Mouse (Mus musculus): Measurements from ENCODE around the gene Syt11. TPM values are rescaled to one million over a fixed set of nuclear protein-coding genes. Genes with fewer than 3 reads are reported as not detected.

Gene Syt11
- polyA plus RNA-seq, 1 experiment from 2014 or later, result 51.5 TPM

DNA sequence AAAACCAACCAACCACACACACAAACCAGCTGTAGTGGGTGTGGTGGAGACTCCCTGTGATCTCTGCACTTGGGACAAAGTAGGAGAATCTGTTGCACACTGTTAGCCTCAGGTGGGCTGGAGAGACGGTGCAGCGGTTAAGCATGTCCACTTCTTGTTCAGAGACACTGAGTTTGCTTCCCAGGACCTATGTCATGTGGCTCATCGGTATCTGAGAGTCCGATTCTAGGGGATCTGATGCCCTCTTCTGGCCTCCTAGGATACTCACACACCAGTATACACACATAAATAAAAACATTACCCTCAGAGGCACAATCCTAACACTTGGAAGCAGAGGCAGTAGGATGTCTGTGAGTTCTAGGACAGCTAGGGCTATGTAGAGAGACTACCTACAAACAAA lies 20.7 kb downstream of the Syt11 start:
- H3K27ac ChIP-seq (replicated peaks; ENCODE audit: low read depth, low read length), result no peak overlapping the region
- H3K4me1 ChIP-seq (ENCODE audit: control insufficient read depth, insufficient read depth, low read length), result no peaks in the 10 kb centered on the region
- no peak overlapping the region for H3K9ac ChIP-seq (replicated peaks; ENCODE audit: low read length)
- no peaks in the 10 kb centered on the region for H3K27me3 ChIP-seq (ENCODE audit: control insufficient read depth, insufficient read depth, low read length)
- no peak overlapping the region for H3K4me3 ChIP-seq (ENCODE audit: low read depth, low read length)
- H3K36me3 ChIP-seq (replicated peaks; ENCODE audit: control insufficient read depth, insufficient read depth, low read depth, low read length), result no peaks in the 10 kb centered on the region
- DNase-seq (ENCODE audit: low spot score) (no peak), ATAC-seq (replicated peaks; ENCODE audit: insufficient number of reproducible peaks, low FRiP score, low TSS enrichment, low read depth) (no peak)
- H3K9me3 ChIP-seq (replicated peaks; ENCODE audit: control insufficient read depth, low read length), result no peaks in the 10 kb centered on the region
- WGBS, result 77% methylated on average over 4 of the region's 4 CpGs
- no peak overlapping the region for H3K4me2 ChIP-seq (ENCODE audit: low read depth, low read length)

GRCm38 (mm10) chr3:88746871-88747231 lies 28.1 kb downstream of the Syt11 start:
- Histone ChIP-seq H3K36me3 (replicated peaks; ENCODE audit: control insufficient read depth, insufficient read depth, low read depth, low read length) (peaks cover 25% of the 10 kb centered on the region), H3K4me3 (ENCODE audit: low read depth, low read length) (no peak overlapping the region), H3K4me2 (ENCODE audit: low read depth, low read length) (no peak overlapping the region), H3K9me3 (replicated peaks; ENCODE audit: control insufficient read depth, low read length) (peaks cover 6% of the 10 kb centered on the region; the same call in 1 of the 2 replicates), H3K4me1 (ENCODE audit: control insufficient read depth, insufficient read depth, low read length) (no peaks in the 10 kb centered on the region), H3K9ac (replicated peaks; ENCODE audit: low read length) (no peak overlapping the region), H3K27me3 (ENCODE audit: control insufficient read depth, insufficient read depth, low read length) (no peaks in the 10 kb centered on the region), H3K27ac (replicated peaks; ENCODE audit: low read depth, low read length) (no peak overlapping the region)
- ATAC-seq (replicated peaks; ENCODE audit: insufficient number of reproducible peaks, low FRiP score, low TSS enrichment, low read depth) (no peak), DNase-seq (ENCODE audit: low spot score) (no peak)
- WGBS, result 95% methylated on average over 4 of the region's 4 CpGs

DNA sequence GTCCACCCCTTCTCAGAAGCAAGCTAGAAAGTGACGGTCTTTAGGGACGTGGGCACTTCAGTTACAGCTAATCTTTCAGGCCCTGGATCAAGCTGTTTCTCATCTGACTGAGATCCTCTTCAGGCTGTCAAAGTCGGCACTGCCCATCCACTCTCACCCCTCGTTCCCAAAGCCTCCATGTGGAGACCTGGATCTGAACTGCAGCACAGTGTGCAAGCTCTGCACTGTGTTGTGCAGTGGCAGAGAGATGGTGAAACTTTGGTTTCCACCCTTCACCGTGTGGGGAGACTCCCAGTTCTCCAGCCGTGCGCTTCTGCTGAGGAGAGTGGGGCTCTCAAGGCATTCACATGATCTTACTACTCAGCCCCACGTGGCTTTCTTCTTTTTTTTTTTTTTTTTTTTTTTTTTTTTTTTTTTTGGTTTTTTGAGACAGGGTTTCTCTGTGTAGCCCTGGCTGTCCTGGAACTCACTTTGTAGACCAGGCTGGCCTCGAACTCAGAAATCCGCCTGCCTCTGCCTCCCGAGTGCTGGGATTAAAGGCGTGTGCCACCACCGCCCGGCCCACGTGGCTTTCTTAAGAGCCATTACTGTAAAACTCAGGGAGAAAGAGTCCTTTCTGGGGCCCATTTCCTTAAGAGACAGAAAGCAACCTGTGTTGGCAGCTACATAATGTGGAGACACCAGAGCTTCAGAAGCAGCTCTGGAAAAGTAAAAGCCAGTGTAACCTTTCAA lies 28.7 kb downstream of the Syt11 start:
- Histone ChIP-seq H3K4me3 (ENCODE audit: low read depth, low read length) (no peak overlapping the region), H3K4me2 (ENCODE audit: low read depth, low read length) (no peak overlapping the region), H3K4me1 (ENCODE audit: control insufficient read depth, insufficient read depth, low read length) (no peaks in the 10 kb centered on the region), H3K27ac (replicated peaks; ENCODE audit: low read depth, low read length) (no peak overlapping the region), H3K9me3 (replicated peaks; ENCODE audit: control insufficient read depth, low read length) (peaks cover 6% of the 10 kb centered on the region; the same call in 1 of the 2 replicates), H3K9ac (replicated peaks; ENCODE audit: low read length) (no peak overlapping the region), H3K27me3 (ENCODE audit: control insufficient read depth, insufficient read depth, low read length) (no peaks in the 10 kb centered on the region), H3K36me3 (replicated peaks; ENCODE audit: control insufficient read depth, insufficient read depth, low read depth, low read length) (peaks cover 25% of the 10 kb centered on the region)
- ATAC-seq (replicated peaks; ENCODE audit: insufficient number of reproducible peaks, low FRiP score, low TSS enrichment, low read depth) (no peak), DNase-seq (ENCODE audit: low spot score) (no peak)
- 95% methylated on average over 15 of the region's 15 CpGs for WGBS

- no peak overlapping the region for H3K4me3 ChIP-seq (ENCODE audit: low read depth, low read length)
- ATAC-seq (replicated peaks; ENCODE audit: insufficient number of reproducible peaks, low FRiP score, low TSS enrichment, low read depth) (no peak), DNase-seq (ENCODE audit: low spot score) (no peak)
- no peak overlapping the region for H3K27ac ChIP-seq (replicated peaks; ENCODE audit: low read depth, low read length)
- H3K4me1 ChIP-seq (ENCODE audit: control insufficient read depth, insufficient read depth, low read length), result no peaks in the 10 kb centered on the region
- H3K36me3 ChIP-seq (replicated peaks; ENCODE audit: control insufficient read depth, insufficient read depth, low read depth, low read length), result peaks cover 25% of the 10 kb centered on the region
- no peak overlapping the region for H3K4me2 ChIP-seq (ENCODE audit: low read depth, low read length)
- H3K27me3 ChIP-seq (ENCODE audit: control insufficient read depth, insufficient read depth, low read length), result no peaks in the 10 kb centered on the region
- no peak overlapping the region for H3K9ac ChIP-seq (replicated peaks; ENCODE audit: low read length)
- H3K9me3 ChIP-seq (replicated peaks; ENCODE audit: control insufficient read depth, low read length), result peaks cover 6% of the 10 kb centered on the region; the same call in 1 of the 2 replicates
- 95% methylated on average over 9 of the region's 9 CpGs for WGBS
These were observed 29.4 kb downstream of the Syt11 start for GRCm38 (mm10) chr3:88745534-88745933.

DNA sequence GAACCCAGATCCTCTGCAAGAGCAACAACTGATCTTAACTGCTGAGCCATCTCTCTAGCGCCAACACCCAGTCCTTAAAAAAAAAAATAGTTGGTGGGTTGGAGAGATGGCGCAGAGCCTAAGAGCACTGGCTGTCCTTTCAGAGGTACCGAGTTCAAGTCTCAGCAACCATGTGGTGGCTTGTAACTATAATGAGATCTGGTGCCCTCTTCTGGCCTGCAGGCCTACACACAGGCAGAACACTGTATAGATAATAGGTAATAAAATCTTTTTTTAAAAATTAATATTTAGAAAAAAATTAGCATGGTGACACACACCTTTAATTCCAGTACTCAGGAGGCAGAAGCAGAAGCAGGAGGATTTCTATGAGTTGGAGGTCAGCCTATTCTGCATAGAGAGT lies 34.8 kb downstream of the Syt11 start:
- H3K4me3 ChIP-seq (ENCODE audit: low read depth, low read length), result no peak overlapping the region
- no peaks in the 10 kb centered on the region; the same call in 1 of the 2 replicates for H3K36me3 ChIP-seq (replicated peaks; ENCODE audit: control insufficient read depth, insufficient read depth, low read depth, low read length)
- H3K9ac ChIP-seq (replicated peaks; ENCODE audit: low read length), result no peak overlapping the region
- no peak for ATAC-seq (replicated peaks; ENCODE audit: insufficient number of reproducible peaks, low FRiP score, low TSS enrichment, low read depth)
- 98% methylated on average over 3 of the region's 3 CpGs for WGBS
- H3K27me3 ChIP-seq (ENCODE audit: control insufficient read depth, insufficient read depth, low read length), result no peaks in the 10 kb centered on the region
- no peak overlapping the region for H3K4me2 ChIP-seq (ENCODE audit: low read depth, low read length)
- no peaks in the 10 kb centered on the region for H3K9me3 ChIP-seq (replicated peaks; ENCODE audit: control insufficient read depth, low read length)
- DNase-seq (ENCODE audit: low spot score), result no peak
- no peaks in the 10 kb centered on the region for H3K4me1 ChIP-seq (ENCODE audit: control insufficient read depth, insufficient read depth, low read length)
- no peak overlapping the region for H3K27ac ChIP-seq (replicated peaks; ENCODE audit: low read depth, low read length)

DNA sequence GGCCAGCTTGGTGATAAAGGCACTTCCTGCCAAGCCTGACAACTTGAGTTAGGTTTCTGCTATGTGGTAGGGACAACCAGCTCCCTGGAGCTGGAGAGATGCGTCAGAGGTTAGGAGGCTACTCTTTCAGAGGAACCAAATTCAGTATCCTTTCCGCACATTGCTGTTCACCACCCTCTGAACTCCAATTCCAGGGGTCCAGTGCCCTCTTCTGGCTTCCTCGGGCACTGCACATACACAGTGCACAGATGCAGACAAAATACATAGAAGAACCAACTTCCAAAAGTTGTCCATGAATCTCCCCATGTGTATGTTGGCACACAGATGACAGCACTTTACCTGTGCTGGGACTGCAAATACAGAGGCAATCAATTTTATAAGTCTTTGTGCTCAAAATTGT lies 36.3 kb downstream of the Syt11 start:
- H3K4me1 ChIP-seq (ENCODE audit: control insufficient read depth, insufficient read depth, low read length), result no peaks in the 10 kb centered on the region
- WGBS, result 42% methylated on average over 3 of the region's 3 CpGs
- ATAC-seq (replicated peaks; ENCODE audit: insufficient number of reproducible peaks, low FRiP score, low TSS enrichment, low read depth) (no peak), DNase-seq (ENCODE audit: low spot score) (peak; percentile 56)
- H3K27me3 ChIP-seq (ENCODE audit: control insufficient read depth, insufficient read depth, low read length), result no peaks in the 10 kb centered on the region
- H3K27ac ChIP-seq (replicated peaks; ENCODE audit: low read depth, low read length), result no peak overlapping the region
- H3K9me3 ChIP-seq (replicated peaks; ENCODE audit: control insufficient read depth, low read length), result no peaks in the 10 kb centered on the region
- no peak overlapping the region for H3K4me3 ChIP-seq (ENCODE audit: low read depth, low read length)
- no peaks in the 10 kb centered on the region for H3K36me3 ChIP-seq (replicated peaks; ENCODE audit: control insufficient read depth, insufficient read depth, low read depth, low read length)
- H3K4me2 ChIP-seq (ENCODE audit: low read depth, low read length), result no peak overlapping the region
- no peak overlapping the region for H3K9ac ChIP-seq (replicated peaks; ENCODE audit: low read length)

DNA sequence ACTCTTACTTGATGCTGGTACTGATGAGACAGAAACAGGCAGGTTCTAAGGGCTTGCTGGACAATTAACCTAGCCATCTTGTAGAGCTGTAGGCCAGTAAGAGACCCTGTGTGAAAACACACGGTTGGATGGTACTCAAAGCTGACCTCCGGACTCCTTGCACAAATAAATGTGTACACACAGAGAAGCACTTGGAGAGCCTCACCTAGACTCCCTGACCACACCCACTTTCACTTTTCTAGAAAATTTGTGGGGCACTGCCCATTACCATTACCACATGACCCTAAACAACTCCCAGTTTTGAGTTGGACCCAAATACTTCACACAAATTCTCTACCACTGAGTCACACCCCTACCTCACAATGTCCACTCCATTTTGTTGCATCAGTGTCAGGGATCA lies 38.4 kb downstream of the Syt11 start:
- H3K4me1 ChIP-seq (ENCODE audit: control insufficient read depth, insufficient read depth, low read length), result no peaks in the 10 kb centered on the region
- no peaks in the 10 kb centered on the region for H3K9me3 ChIP-seq (replicated peaks; ENCODE audit: control insufficient read depth, low read length)
- 87% methylated on average over 2 of the region's 2 CpGs for WGBS
- DNase-seq (ENCODE audit: low spot score) (no peak), ATAC-seq (replicated peaks; ENCODE audit: insufficient number of reproducible peaks, low FRiP score, low TSS enrichment, low read depth) (no peak)
- H3K9ac ChIP-seq (replicated peaks; ENCODE audit: low read length), result no peak overlapping the region
- H3K4me3 ChIP-seq (ENCODE audit: low read depth, low read length), result no peak overlapping the region
- no peak overlapping the region for H3K27ac ChIP-seq (replicated peaks; ENCODE audit: low read depth, low read length)
- no peaks in the 10 kb centered on the region for H3K36me3 ChIP-seq (replicated peaks; ENCODE audit: control insufficient read depth, insufficient read depth, low read depth, low read length)
- no peak overlapping the region for H3K4me2 ChIP-seq (ENCODE audit: low read depth, low read length)
- no peaks in the 10 kb centered on the region for H3K27me3 ChIP-seq (ENCODE audit: control insufficient read depth, insufficient read depth, low read length)

DNA sequence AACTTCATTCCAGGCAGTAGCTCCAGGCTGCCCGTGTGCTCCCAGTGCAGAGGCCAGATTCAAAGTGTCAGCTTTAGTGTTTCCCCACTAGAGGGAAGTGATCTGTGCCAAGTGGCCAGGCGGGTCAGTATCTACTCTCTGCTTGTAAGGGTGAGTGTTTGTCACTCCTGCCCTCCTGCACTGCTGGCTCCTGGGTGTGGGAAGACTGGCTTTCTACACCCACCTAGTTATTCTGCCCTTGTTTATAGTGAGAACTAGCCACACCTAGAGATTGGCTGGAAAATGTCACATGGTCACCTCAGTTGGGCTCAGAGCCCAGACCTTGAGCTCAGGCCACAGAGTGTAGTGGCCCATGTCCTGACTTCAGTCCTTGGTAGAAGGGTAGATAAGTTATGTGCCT lies 55.9 kb downstream of the Syt11 start:
- no peaks in the 10 kb centered on the region; the same call in 1 of the 2 replicates for H3K36me3 ChIP-seq (replicated peaks; ENCODE audit: control insufficient read depth, insufficient read depth, low read depth, low read length)
- no peaks in the 10 kb centered on the region for H3K4me1 ChIP-seq (ENCODE audit: control insufficient read depth, insufficient read depth, low read length)
- ATAC-seq (replicated peaks; ENCODE audit: insufficient number of reproducible peaks, low FRiP score, low TSS enrichment, low read depth) (no peak), DNase-seq (ENCODE audit: low spot score) (no peak)
- no peak overlapping the region for H3K27ac ChIP-seq (replicated peaks; ENCODE audit: low read depth, low read length)
- WGBS, result 72% methylated on average over 2 of the region's 2 CpGs
- H3K4me2 ChIP-seq (ENCODE audit: low read depth, low read length), result no peak overlapping the region
- no peak overlapping the region for H3K9ac ChIP-seq (replicated peaks; ENCODE audit: low read length)
- no peaks in the 10 kb centered on the region for H3K27me3 ChIP-seq (ENCODE audit: control insufficient read depth, insufficient read depth, low read length)
- no peak overlapping the region for H3K4me3 ChIP-seq (ENCODE audit: low read depth, low read length)
- no peaks in the 10 kb centered on the region for H3K9me3 ChIP-seq (replicated peaks; ENCODE audit: control insufficient read depth, low read length)
